Mouse (Mus musculus): ENCODE results near the gene Olfr532. TPM values are rescaled to one million over a fixed set of nuclear protein-coding genes. Genes with fewer than 3 reads are reported as not detected.

Gene Olfr532
- total RNA-seq (2023), result not detected

DNA sequence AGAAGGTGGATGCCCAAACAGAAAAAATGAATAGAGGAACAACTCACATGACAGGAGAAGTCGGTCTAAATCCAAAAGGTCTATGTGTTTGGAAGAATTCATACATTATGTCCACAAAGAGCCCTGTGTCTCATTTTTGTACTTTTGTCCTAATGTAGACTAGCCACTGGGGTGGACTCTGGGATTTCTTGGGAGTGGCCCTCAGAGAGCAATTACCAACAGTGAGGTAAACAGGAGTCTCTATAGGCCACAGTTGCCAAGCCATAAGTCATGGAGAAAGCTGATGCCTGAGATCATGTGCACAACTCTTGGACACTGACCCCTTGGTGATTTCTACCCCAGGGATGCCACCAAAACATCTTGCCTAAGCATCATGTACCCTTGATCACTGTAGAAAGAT lies at the start of gene Olfr532:
Olfr532 (minus strand) TSS at position 101 of the 400 bp plus-strand sequence.

DNA sequence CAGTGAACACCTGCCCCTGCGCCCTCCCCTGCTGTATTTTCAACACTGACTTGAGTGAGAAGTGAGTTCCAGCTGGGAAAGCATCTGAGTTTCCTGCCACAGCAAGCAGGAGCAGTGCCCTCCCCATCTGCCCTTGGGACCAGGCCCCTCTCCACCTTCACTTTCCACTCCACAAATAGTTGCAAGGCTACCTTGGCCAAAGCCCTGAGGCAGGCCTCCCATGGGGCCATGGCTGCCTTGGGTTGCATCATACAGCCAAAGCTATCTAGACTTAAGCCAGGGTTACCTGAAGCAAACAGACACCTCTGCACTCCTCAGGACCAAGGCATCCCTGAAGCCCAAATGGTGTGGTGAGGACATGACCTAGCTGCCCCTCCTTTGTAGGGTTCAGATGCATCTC lies 41.6 kb upstream of the Olfr532 start, which contains the start of gene Olfr533:
Olfr533 (plus strand) TSS at position 301 of the 400 bp plus-strand sequence.

DNA sequence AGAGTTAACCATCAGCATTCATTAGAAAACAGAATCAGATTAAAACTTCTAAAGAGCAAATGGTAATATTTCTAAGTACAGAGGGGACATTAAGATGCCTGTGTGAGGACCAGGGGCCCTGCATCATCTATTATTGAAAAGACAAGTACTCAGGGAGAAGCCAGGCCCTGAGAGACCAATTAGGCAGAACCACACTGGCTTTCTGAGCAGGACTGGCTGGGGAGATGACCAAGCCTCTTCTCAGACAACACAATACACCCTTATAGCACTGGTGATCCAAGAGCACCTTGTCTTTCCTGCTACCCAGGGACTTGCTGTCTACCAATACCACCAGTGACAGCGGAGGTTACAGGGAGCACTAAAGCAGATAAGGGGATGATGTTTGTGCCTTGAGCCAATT lies 18.6 kb downstream of the Olfr532 start, which contains the start of gene Olfr531:
Olfr531 (minus strand) TSS at position 101 of the 400 bp plus-strand sequence.

DNA sequence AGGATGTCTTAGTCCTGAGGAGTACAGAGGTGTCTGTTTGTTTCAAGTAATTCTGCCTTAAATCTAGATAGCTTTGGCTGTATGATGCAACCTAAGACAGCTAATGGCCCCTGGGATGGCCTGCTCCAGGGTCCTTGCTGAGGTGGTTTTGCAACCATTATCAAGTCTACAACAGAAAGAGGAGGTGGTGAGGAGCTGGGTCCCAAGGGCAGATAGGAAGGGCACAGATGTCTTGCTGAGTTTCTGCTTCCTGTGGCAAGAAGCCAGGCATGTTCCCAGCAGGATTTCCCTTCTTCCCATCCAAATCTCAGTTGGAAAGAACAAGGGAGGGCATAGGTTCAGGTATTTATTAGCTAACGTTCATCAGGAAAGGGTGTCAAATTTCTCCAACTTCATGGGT lies 45.2 kb downstream of the Olfr532 start, which contains the start of gene Olfr530:
Olfr530 (minus strand) TSS at position 101 of the 400 bp plus-strand sequence.

Other genes starting within 250 kb of the Olfr532 start
- gene Olfr523, start 248.4 kb downstream of the Olfr532 start, total RNA-seq (2023), result not detected
- gene Olfr524, start 215.7 kb downstream of the Olfr532 start, total RNA-seq (2023), result 0.12 TPM
- gene Cd163l1, start 203.4 kb downstream of the Olfr532 start, total RNA-seq (2023), result 0.47 TPM
- gene 5830411N06Rik, start 174.4 kb downstream of the Olfr532 start, total RNA-seq (2023), result 0.38 TPM
- gene Olfr525, start 100.8 kb downstream of the Olfr532 start, total RNA-seq (2023), result not detected
- not detected for gene Olfr527, start 87.6 kb downstream of the Olfr532 start, total RNA-seq (2023)
- gene Olfr60, start 60.0 kb downstream of the Olfr532 start, total RNA-seq (2023), result not detected
- gene Olfr530, start 45.3 kb downstream of the Olfr532 start, total RNA-seq (2023), result not detected
- gene Olfr531, start 18.7 kb downstream of the Olfr532 start, total RNA-seq (2023), result not detected
- gene Olfr533, start 41.7 kb upstream of the Olfr532 start, total RNA-seq (2023), result not detected
- gene Olfr535, start 62.6 kb upstream of the Olfr532 start, total RNA-seq (2023), result not detected
- not detected for gene Olfr536, start 85.8 kb upstream of the Olfr532 start, total RNA-seq (2023)
- not detected for gene Olfr538, start 146.2 kb upstream of the Olfr532 start, total RNA-seq (2023)
- gene Olfr46, start 179.6 kb upstream of the Olfr532 start, total RNA-seq (2023), result not detected
- gene Olfr61, start 207.3 kb upstream of the Olfr532 start, total RNA-seq (2023), result not detected
- gene Olfr53, start 224.8 kb upstream of the Olfr532 start, total RNA-seq (2023), result not detected
- gene Olfr539, start 238.3 kb upstream of the Olfr532 start, total RNA-seq (2023), result not detected